Mouse (Mus musculus) frontal cortex, postnatal 10 days (tissue): ENCODE measurements around the gene Alpl.

Experiments used
- DNase-seq, 2 experiments: peaks; one replicate each; pipeline ENCODE4 v3.0.0; 2022; ENCODE audit warnings: low spot score in 2 of 2, mixed read lengths in 1 of 2

The Alpl gene

DNA sequence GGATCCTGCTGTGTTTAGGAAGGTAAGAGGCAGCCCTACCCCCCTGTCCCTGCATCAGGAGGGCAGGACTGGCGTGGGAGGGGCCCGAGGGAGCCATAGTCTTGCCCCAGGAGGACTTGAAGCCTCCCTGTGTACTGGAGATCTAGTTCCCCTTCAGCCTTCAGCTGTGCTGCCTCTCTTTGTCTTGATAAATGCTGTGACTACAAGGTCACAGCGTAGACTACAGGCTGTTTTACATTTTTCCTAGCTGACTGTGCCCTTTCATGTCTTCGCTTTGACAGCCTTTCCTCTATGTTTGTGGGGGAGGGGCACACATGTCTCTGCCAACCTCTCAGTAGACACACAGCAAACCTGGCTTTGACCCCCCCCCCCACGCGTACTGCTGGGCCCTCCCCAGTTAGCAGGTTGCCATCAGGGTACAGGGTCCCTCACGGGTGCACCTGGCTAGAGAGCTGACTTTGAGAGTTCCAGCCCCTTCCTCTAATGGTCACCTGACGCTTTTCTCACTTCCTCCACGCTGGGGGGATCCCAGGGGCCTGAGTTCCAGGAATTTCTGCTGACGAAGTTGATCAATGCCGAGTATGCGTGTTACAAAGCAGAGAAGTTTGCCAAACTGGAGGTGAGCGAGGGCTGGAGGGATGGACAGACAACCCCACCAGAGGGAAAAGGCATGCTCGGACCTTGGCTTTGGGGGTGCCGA is 76.7 kb downstream of the Alpl start:
- DNase-seq, result no peak

DNA sequence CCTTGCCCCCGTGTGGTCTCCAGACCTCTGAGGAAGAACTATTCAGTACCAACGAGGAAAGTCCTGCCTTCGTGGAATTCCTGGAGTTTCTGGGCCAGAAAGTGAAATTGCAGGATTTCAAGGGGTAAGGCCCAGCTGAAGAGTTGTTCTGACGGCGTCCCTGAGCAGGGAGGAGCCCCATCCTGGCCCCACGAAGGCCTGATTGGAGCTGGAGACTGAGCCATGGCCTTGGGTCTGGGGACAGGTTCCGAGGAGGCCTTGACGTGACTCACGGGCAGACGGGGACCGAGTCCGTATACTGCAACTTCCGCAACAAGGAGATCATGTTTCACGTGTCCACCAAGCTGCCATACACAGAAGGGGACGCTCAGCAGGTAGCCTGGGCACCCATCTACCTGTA is 78.5 kb downstream of the Alpl start:
- no peak for DNase-seq

DNA sequence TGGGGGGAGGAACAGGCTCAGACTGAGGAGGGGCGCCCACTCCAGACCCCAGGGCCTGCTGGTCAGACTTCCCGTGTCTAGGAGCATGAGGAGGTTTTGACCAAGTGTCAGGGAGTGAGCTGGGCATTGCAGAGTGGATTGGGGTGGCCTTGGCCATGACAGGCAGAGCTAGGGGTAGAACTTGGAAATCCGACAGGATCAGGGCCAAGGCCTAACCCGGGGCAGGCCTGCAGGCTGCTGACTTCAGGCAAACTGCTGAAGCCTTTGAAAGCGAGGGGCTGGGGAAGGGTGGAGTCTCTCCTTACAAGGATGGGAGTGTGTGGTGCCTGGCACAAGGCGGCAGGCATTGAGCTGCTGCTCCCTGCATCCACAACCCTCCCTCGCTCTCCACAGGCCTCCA is 79.2 kb downstream of the Alpl start:
- no peak for DNase-seq

DNA sequence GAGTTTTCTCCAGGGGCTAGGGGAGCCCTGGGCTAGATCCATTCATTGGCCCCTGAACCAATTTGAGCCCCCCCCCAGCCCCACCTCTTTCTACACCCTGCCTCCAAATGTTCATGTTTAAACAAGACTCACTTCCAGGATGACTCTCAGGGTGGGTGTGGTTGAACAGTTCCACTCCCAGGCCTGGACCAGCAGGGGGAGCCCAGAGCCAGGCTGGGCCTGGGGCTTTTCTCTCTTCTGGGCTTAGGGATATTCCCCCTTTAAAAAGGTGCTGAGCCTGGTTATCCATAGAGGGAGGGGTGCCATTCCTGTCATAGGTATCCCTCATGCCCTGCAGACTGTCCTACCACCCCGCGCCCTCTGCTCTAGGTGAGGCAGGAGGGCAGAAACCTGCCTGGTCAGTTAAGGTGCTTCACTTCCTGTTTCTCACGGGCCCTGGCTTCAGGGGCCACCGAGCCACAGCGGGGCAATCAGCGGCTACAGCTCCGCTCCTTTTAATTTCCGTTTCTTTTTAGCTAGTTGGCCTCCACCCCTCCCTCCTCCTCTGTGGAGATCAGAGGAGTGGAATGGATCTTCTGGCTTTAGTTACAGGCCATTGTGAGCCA is 82.1 kb downstream of the Alpl start:
- DNase-seq, result no peak

DNA sequence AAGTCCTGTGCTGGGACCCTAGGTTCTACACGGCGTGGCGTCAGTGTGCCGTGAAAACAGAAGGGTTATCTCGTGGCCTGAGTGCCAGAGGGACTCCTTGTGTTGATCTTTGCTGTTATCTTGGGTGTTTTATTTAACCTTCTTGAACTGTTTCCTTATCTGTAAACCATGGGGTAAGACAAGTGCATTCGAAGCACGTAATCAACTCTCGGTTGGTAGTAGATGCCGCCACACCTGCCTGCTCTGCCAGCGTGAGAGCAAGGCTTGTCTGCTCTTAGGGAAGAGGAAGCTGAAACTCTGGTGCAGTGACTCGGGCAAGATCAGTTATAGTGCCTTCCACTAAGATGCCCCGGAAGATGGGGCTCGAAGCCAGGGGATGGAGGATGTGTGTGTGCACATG is 83.2 kb downstream of the Alpl start:
- no peak for DNase-seq

DNA sequence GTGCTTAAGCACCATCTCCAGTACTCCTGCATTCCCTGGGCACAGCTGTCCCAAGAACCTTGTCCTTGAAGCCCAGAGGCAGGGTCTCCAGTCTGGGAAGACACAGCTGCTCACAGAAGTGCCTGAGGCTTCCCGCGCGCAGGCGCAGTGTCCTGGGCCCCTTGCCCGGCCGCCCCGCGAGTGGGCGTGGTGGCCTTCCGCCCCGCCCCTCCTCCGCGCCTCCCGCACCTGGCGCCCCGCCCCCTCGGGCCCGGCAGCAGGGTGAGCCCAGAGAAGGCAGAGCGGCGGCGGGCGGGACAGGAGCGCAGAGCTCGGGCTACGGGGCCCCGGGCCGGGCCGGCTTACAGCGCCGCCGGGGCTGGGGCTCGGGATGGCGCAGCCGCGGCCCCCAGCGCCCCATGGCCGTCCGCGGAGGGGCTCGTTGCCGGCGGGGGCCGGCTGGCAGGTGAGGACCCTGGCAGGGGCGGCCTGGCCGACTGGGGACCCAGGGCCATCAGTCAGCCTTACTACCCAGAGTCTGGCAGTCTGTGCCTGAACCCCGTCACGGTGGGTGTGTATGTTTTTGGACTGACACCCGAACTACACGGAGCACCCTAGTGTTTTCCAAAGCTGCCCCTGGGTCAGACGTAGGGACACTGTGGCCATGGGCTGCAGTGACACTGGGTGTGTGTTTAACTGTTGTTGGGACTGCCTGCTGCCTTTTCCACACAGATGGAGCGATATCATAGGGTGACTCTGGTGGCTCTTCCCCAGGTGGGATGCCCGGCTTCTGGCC is 88.8 kb downstream of the Alpl start:
- DNase-seq, result peak in 1 of 2 experiments; percentile 73

DNA sequence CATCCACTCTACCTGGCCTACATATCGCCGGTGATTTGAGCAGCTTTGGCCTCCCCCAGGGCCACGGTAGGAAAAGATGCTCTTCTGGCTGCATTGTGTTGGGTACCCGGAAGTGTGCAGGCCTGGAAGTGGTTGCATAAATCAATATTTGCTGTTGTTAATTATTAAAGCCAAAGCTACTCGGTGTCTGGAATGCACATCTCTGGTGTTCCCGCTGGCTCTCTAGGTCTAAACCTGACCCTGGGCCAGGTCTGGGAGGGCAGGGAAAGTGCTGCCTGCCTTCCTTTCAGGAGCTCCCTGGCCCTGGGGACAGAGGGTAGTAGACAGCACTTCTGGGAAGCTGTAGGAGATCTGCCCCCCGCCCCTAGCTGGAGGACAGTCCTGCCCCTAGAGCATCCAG is 89.7 kb downstream of the Alpl start:
- no peak for DNase-seq

DNA sequence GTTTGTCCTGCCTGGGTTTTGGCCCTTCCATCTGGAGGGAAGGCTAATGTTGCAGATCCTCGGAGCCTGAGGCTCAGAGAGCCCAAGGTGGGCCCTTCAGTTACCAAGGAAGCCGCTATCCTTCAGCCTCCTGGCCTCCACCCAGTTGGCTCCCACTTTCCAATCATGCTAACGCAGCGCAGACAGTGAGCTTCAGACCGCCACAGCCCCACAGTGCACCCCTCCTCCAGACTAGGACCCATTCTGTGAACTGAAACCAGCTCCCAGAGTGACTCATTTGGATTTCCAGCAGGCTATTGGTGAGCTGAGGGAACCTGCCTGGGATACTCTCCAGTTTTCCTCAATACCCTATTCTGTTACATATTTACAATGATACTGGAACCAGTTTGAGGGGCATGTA is 90.8 kb downstream of the Alpl start:
- DNase-seq, result no peak

DNA sequence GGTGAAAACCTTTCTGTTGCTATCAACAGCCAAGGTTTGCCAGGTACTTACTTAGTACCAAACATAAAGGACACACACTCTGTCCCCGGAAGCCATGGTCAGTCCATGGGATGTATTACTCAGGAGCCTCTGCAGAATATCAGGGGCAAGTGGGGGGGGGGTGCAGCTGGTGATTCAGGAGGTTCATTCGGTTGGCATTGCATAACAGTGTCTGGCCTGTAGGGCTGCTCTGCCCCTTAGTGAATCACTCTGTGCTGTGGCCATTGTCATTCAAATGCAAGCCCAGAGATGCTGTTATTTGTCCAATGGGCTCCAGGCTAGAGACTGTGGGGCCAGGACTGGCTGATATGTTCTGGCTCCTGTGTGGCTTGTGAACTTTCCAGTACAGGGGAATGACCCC is 91.6 kb downstream of the Alpl start:
- no peak for DNase-seq

DNA sequence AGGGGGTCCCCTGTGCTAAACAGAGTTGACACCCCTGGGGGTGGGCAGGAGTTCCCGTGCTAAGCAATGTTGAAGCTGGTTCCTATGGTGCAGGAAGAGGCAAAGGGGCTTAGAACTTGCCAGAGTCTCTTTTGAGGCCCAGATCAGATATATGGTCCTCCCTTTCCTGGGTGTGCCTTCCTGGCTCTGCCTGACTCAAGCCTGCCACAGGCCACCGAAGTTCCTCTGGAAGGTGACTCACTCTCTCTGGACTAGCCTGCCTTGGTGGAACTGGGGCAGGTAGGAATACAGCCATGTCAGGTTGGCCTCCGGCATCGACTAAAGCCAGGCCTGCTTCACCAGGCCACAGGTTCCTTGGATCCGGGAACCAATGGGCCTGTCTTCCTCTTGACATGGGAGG is 93.1 kb downstream of the Alpl start:
- no peak for DNase-seq

DNA sequence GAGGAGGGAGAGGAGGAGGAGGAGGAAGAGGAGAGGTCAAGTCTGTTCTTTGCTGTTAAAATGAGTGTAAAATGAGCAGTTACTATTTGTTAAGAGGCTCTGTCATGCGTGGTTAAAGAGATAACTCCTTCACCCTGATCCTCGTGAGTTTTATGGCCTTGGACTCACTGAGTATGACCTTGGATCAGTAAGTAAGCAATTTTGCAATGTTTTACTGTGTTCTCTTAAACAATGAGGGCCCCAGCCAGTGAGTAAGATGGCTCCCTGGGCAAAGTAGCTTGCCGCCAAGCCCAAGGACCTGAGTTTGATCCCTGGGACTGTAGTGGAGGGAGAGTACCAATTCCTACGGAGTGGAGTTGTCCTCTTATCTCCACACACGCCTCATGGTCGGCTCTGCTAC is 95.2 kb downstream of the Alpl start:
- no peak for DNase-seq

DNA sequence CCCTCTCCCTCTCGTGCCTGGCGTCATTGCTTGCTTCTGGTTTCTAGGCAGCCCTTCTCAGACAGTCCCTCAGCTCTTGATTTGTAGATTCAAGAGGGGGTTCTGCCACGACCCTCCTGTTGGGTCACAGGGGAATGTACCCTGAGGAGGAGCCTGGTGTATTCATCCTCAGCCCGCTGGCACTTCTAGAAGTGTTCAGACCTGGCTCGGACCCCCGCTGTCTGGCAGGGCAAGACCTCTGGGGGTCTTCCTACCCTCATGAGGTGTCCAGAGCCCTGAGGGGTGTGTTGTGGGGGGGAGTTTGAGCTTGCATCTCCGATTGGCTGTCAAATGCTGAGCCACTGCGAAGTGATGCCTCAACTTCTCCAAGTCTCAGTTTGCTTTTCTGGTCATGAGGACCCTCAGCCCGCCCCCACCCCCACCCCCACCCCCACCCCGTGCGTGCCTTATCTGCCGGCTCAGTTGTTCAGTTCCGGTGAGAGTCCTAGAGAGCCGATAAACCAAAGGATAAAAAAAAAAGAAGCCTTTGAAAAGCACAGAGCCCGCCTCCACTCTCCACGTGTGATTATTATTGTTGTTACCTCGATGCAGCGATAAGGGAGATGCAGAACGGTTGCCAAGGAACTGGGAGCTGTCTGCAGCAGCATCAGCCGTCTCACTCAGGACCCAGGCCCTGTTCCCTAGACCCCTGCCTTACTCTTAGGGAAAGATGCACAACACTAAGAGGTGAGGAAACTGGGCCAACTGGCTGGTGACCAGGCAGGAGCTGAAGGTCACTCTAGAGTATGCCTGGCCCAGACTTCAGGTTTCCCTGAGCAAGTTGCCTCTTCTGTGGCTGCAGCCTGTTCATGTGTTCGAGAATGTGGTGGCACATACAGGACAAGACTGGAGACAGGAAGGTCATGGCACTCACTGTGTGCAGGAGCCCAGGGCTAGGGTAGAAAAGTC is 96.6 kb downstream of the Alpl start:
- no peak for DNase-seq

DNA sequence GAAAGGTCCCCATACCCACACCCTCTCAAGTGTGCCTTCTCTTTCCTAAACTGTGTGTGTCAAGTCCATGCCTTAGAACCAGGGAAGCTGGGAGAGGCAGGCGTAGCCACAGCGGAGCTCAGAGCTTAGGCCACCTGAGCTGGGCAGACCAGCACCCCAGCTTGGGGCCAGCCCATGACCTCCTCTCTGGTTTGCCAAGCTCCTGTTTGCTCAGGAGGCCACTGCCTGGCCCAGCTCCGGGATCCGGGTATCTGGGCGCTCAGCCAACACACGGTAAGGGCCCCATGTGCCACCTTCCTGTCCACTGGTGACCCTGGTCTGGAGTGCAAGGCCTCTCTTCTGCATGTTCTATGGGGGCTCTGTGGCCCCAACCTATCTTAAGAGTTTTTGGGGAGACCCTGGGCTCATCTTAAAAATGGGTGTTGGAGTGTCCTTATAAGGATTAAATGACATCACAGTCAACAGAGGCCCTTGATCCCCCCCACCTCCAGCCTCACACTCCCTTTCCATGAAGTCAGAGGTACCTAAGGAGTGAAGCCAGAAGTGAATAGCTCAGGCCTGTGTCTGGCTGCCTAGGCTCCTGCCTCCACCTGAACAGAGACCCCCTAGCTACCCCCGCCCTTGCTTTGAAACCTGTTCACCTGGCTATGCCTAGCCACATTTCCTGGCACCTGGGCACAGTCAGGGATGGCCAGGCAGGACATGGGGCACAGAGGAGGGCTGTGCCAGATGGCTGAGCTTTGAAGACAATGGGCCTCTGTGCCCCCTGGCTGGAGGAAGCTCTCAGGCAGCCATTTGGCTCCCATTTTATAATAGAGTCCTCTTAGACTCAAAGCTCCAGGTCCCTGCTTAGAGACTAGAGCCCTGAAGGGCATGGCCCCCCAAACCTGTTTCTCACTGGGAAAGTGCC is 97.9 kb downstream of the Alpl start:
- DNase-seq, result no peak

DNA sequence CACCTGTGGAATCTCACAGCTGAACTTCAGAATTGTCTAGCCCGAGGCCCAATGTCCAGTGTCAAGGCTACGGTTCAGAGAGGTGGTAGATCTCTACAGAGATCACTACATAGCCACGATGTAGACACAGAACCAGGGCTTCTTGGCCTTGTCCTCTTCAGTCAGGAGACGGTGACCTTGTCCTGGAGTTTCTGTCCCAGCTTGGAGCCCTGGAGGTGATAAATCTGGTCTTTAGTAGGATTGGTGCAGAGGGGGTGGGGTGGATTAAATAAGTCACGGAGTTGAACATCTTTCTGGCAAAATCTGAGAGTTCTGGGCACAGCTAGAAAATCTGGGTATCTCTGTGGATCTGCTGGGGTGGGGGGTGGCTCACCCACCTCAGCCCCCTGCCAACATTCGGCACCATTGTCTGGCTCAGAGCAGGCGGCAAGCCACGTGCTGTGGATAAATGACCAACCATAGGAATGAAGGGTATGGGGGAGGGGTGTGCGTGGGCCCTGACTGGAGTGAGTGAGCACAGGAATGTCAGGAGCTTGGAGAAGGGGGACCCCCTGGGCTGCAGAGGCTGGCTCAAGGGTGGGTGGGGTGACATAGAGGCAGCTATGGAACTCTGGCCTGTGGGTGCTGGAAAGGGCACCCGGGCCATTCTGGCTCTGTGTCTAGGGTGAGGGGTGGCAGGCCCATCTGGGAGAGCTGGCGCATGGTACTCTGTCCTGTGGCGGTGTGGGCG is 98.9 kb downstream of the Alpl start:
- DNase-seq, result no peak

DNA sequence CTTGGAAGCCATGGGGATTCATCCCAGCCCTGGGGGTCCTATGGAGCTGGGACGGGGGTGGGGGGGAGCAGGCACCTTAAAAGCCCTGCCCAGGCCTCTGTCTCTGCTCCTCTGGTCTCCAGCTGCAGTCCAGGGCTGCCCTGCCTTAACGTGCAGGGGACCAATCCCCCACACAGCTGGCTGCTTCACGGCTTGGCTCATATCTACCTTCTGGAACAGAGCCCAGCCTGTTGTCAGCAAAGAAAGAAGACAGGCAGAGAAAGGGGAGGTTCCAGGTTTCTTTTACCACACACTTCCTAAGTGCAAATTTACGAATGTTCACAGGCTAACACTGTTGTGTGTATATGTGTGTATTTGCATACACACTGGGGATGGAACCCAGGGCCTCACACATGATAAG is 100.3 kb downstream of the Alpl start:
- DNase-seq, result no peak

DNA sequence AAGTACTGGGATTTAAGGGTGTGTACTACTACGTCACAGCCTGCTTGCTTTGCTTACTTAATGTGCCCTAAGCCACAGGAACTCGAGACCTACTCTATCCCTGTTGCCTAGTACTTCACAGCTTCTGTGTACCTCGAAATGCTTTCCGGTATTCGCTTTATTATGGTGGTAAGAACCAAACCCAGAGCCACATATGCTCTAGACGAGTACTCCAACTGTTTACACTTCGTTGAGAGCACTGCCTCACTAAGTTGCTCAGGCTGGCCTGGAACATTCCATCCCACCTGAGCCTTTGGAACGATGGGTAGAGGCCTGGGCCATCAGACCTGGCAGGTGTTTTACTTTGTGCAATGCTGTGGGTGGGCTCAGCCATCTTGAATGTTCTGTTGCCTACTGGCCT is 100.9 kb downstream of the Alpl start:
- no peak for DNase-seq

DNA sequence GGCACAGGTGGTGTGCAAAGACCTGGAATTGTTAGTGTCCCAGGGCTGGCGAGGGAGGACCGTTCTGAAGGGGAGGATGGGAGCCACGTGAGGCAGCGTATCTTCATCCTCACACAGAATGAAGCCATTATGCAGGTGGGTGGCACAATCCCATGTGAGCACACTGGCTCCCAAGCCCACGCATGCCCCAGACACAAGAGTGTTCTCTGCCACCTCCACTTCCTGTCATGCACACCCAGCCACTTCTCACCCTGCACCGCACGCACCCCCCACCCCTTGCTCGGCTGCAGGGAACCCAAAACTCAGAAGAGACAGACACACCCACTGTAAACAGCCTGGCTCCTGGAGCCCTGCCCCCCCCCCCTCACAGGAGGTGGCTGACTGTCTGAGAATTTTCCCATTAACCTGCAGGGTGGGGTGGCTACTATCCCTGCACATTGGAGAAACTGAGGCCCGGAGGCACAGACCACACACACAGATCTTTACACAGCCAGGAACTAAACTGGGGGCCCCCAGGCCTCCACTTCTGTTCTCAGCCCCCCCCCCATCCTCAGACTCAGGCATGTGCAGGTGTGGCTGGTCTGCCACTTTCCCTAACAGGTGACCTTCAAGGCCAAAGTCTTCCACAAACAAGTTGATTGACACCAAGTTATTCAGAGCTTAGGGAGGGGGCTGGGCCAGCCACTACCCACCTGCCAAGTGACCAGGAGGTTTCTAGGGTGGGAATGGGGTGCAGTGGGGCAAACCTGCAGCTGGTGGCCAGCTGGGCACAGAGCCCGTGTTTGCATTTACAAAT is 103.9 kb downstream of the Alpl start:
- no peak for DNase-seq
